In the genomic region with DNA sequence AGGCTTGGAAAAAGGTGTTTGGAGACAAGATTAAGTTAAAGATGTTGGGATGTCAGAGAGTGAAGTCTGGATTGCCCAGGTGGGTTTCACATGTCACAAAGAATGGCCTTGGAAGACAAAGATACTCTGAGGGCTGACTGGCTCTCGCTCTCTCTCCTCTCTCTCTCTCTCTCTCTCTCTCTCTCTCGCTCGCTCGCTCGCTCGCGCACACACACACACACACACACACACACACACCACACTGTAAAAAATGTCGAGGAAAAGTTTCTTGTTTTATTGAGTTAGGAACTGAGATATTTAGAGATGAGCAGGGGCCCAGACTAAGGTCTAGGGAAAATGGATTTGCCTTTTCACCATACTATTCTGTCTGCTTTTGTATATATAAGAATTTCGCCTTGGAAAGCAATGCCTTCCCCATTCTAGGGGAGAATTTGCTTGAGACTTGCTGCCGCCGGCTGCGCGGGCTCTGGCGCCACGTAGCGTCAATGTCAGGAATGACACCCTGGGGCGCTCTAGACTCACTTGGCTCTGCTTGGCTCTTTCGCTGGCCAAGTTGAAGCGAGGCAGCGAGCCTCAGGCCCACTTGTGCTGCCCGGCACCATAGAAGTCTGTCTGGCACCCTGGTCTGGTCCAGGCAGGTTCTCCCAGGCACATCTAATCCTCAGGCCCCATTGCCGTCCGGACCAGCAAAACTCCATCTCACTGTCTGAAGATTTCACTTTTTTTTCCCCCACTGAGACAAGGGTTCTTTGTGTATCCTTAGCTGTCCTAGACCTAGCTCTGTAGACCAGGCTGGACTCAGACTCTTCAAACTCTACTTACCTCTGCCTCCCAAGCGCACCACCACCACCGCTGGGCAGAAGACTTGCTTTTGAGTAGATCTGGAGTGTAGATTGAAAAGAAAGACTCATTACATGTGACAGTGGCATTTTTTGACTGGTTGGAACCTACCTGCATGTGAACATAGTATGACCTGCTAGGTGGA, we compare ENCODE assay signal across 8 mouse cellular contexts. TPM values are rescaled to one million over a fixed set of nuclear protein-coding genes. Genes with fewer than 3 reads are reported as not detected.
DNase-seq lines count a peak whose midpoint lies in the region; ATAC-seq and TF ChIP-seq lines count a peak whose summit lies in the region.

No protein-coding gene starts in this region.

- no peaks in the 10 kb centered on the region for H3K36me3 ChIP-seq in hindbrain, embryonic 15.5 days

- no peak overlapping the region for H3K9ac ChIP-seq in hindbrain, embryonic 15.5 days

- POLR2A ChIA-PET in Patski (lab: Charles Lee) = interaction anchor here (1.0 kb wide), 1 partner anchor 61 kb away, joined by 4 read pairs; no protein-coding TSS in a partner anchor

- TF ChIP-seq CTCF in Patski (IDR thresholded peaks at IDR 0.05) = peak; percentile 100

- peaks cover 5% of the 10 kb centered on the region for H3K27me3 ChIP-seq in Patski
- no peaks in the 10 kb centered on the region for H3K27me3 ChIP-seq in hindbrain, embryonic 15.5 days

- peak; percentile 60 for ATAC-seq in Patski
- peak; percentile 66 for ATAC-seq in hindbrain, embryonic 15.5 days (ENCODE audit: low FRiP score, low read depth)

- in situ Hi-C loops in Patski (cut with MboI; ENCODE audit: low pct_unique_long_range_greater_than_20kb) = loop anchor here (10.0 kb wide), 1 partner anchor 137 kb away; no protein-coding TSS in a partner anchor

- CTCF ChIA-PET in Patski (lab: Charles Lee) = interaction anchor here (0.8 to 1.9 kb wide), 4 partner anchors 12 to 54 kb away, joined by 3 to 6 read pairs (median 3); no protein-coding TSS in a partner anchor

- peak; percentile 24 for DNase-seq in Patski (ENCODE audit: low read depth, low spot score)
- peak; percentile 95 for DNase-seq in cerebellum, postnatal 10 days
- DNase-seq in frontal cortex, postnatal 14 days (ENCODE audit: low spot score in 2 of 2) = peak; percentile 70 to 87
- peak; percentile 78 for DNase-seq in left cerebral cortex, adult 11 months (ENCODE audit: low spot score)
- DNase-seq in lung, postnatal 4 days = peak; percentile 88 to 89
- DNase-seq in right cerebral cortex, adult 18-20 months = peak; percentile 88
- DNase-seq in urinary bladder, postnatal 14 days (ENCODE audit: low spot score) = peak; percentile 83

- peaks cover 8% of the 10 kb centered on the region; the same call in 1 of the 2 replicates for H3K4me1 ChIP-seq in hindbrain, embryonic 15.5 days (replicated peaks)

- no peak overlapping the region for H3K27ac ChIP-seq in hindbrain, embryonic 15.5 days (replicated peaks)

- H3K4me3 ChIP-seq in hindbrain, embryonic 15.5 days = no peak overlapping the region

- no peaks in the 10 kb centered on the region for H3K9me3 ChIP-seq in hindbrain, embryonic 15.5 days

- 27% methylated on average over 25 of the region's 25 CpGs for WGBS in hindbrain, embryonic 15.5 days

- no peak overlapping the region for H3K4me2 ChIP-seq in hindbrain, embryonic 15.5 days

RNA-seq across cellular contexts. Expression of a gene that starts 27.8 kb away (rescaled TPM):
- 64.3 TPM for polyA plus RNA-seq in Patski (2021)
- polyA plus RNA-seq in hindbrain, embryonic 15.5 days (2015; fragmentation: Nextera tagmentation; extraction: Ambion mirVana) = 134 and 138 TPM in 2 replicates

RNA-seq across cellular contexts. Expression of a gene that starts 33.3 kb away (rescaled TPM):
- 85.2 TPM for polyA plus RNA-seq in Patski (2021)
- 43.9 and 49.0 TPM in 2 replicates for polyA plus RNA-seq in hindbrain, embryonic 15.5 days (2015; fragmentation: Nextera tagmentation; extraction: Ambion mirVana)

Comparison
In these comparisons a context has a peak if more than half of its experiments do, and no peak if none do; other contexts are left out.
1. DNase-seq: peak in every context shown above with its lines; median percentile 95 in cerebellum, postnatal 10 days; 88 in lung, postnatal 4 days; 88 in right cerebral cortex, adult 18-20 months; 83 in urinary bladder, postnatal 14 days; 78 in frontal cortex, postnatal 14 days; 78 in left cerebral cortex, adult 11 months; 24 in Patski.